Mouse (Mus musculus): ENCODE data around the gene Syndig1l.

- TF ChIP-seq EP300 (IDR thresholded peaks at IDR 0.05; ENCODE audit: insufficient read depth, low read depth, low read length) (no peak), CTCF (IDR thresholded peaks at IDR 0.05; ENCODE audit: low read depth, low read length) (no peak), POLR2A (IDR thresholded peaks at IDR 0.05; ENCODE audit: insufficient read depth, low read length) (no peak)
Observed at GRCm38 (mm10) chr12:84671646-84672045, 27.0 kb downstream of the Syndig1l start.

Measured in ES-Bruce4 (cell line).